13 mouse cellular contexts compared by ENCODE assay signal in the genomic region with DNA sequence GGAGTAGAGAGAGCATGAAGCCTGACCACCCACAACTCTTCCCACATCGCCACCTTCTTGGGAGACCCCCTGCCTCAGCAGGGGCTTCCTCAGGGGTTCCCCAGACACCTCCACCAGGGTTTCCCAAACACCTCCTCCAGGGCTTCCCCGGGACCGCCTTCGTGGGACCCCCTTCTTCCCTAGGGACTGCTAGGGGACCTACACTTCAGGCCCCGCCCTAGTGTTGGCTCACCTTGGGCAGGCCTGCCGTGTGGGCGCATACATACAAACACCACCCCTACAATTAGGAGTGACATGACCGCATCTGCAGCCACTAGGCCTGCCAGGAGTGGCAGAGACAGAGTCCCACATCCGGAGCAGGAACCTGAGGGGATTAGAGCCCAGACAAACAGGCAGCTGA. TPM values are rescaled to one million over a fixed set of nuclear protein-coding genes. Genes with fewer than 3 reads are reported as not detected.
DNase-seq lines count a peak whose midpoint lies in the region; ATAC-seq lines count a peak whose summit lies in the region.
"Had no signal": no experiment of that assay in that cellular context is flagged by ENCODE, and none has a peak within 500 bp of the region (broad histone marks: within the 10 kb centered on the region; RNA-seq: fewer than 3 reads in every experiment).

No protein-coding gene starts in this region.

- peak; percentile 29 for ATAC-seq in inflammation-experienced regulatory T-cells, adult 6 months
- no peak for ATAC-seq in heart, embryonic 11.5 days (replicated peaks; ENCODE audit: insufficient number of reproducible peaks, low FRiP score, low TSS enrichment)

- H3K4me2 ChIP-seq in heart, embryonic 11.5 days, result no peak overlapping the region

- no peak overlapping the region for H3K4me3 ChIP-seq in heart, embryonic 11.5 days (ENCODE audit: low read depth, low read length)

- DNase-seq in lung, postnatal 36 days, result peak; percentile 34
- DNase-seq in lung, postnatal 10 days, result no peak
- DNase-seq in natural killer cell, adult 2 months (ENCODE audit: low spot score in 2 of 2), result peak; percentile 65 to 69
- no peak for DNase-seq in ovary, postnatal 14 days (ENCODE audit: low spot score)
- no peak for DNase-seq in urinary bladder, adult 2 months (ENCODE audit: low spot score)
- DNase-seq in lung, postnatal 25 days (ENCODE audit: low spot score), result no peak
- DNase-seq: gastrocnemius, postnatal 14 days; heart, postnatal 14 days; kidney, adult 8-10 months; lung, postnatal 14 days had no signal

- WGBS in heart, embryonic 11.5 days (ENCODE audit: insufficient replicate concordance), result 72% methylated on average over 9 of the region's 9 CpGs

- no peak overlapping the region for H3K27ac ChIP-seq in heart, embryonic 11.5 days (ENCODE audit: low read depth, low read length)

- peaks cover 7% of the 10 kb centered on the region; the same call in 1 of the 2 replicates for H3K27me3 ChIP-seq in heart, embryonic 11.5 days (ENCODE audit: control insufficient read depth, insufficient read depth, low read length)

- H3K9ac ChIP-seq in heart, embryonic 11.5 days (ENCODE audit: low read depth, low read length), result no peak overlapping the region

- no peaks in the 10 kb centered on the region for H3K9me3 ChIP-seq in heart, embryonic 11.5 days (replicated peaks; ENCODE audit: control insufficient read depth, low read length)

- no peaks in the 10 kb centered on the region; the same call in 1 of the 2 replicates for H3K4me1 ChIP-seq in heart, embryonic 11.5 days (ENCODE audit: control insufficient read depth, insufficient read depth, low read length)

- no peaks in the 10 kb centered on the region for H3K36me3 ChIP-seq in heart, embryonic 11.5 days (ENCODE audit: control insufficient read depth, insufficient read depth, low read length)

RNA-seq across cellular contexts. Expression of a gene that starts 1.8 kb away (rescaled TPM):
- 100 to 1,000 TPM; 484 to 574 (median 552) TPM for polyA plus RNA-seq in inflammation-experienced regulatory T-cells, adult 6 months (2017; shearing (Covaris generic))
- polyA plus RNA-seq in urinary bladder, adult 2 months (2012; rRNA removed), result 3.3 and 3.8 TPM in 2 replicates
- 0.53 and 0.99 TPM in 2 replicates for polyA plus RNA-seq in heart, embryonic 11.5 days (2014; fragmentation: Nextera tagmentation; extraction: Ambion mirVana)
- polyA plus RNA-seq: C2C12 had no signal

RNA-seq across cellular contexts. Expression of a gene that starts 3.7 kb away (rescaled TPM):
- polyA plus RNA-seq in inflammation-experienced regulatory T-cells, adult 6 months (2017; shearing (Covaris generic)), result 10 to 100 TPM; 37.3 to 50.8 (median 41.1) TPM
- polyA plus RNA-seq in urinary bladder, adult 2 months (2012; rRNA removed), result 1.8 and 2.0 TPM in 2 replicates
- 1.0 and 1.4 TPM in 2 replicates for polyA plus RNA-seq in heart, embryonic 11.5 days (2014; fragmentation: Nextera tagmentation; extraction: Ambion mirVana)

RNA-seq across cellular contexts. Expression of a gene that starts 4.3 kb away (rescaled TPM):
- 10 to 100 TPM in 1 of 3 experiments, 1 to 10 TPM in 1, under 1 TPM in 1; 0.79 to 15.0 (median 2.2) TPM for polyA plus RNA-seq in inflammation-experienced regulatory T-cells, adult 6 months (2017; shearing (Covaris generic))
- 85.1 and 117 TPM in 2 replicates for polyA plus RNA-seq in urinary bladder, adult 2 months (2012; rRNA removed)
- 8.9 and 9.2 TPM in 2 replicates for polyA plus RNA-seq in heart, embryonic 11.5 days (2014; fragmentation: Nextera tagmentation; extraction: Ambion mirVana)
- polyA plus RNA-seq: C2C12 had no signal

RNA-seq across cellular contexts. Expression of a gene that starts 27.5 kb away (rescaled TPM):
- 1 to 10 TPM; 6.0 to 7.4 (median 6.0) TPM for polyA plus RNA-seq in inflammation-experienced regulatory T-cells, adult 6 months (2017; shearing (Covaris generic))
- polyA plus RNA-seq in urinary bladder, adult 2 months (2012; rRNA removed), result 4.2 and 4.5 TPM in 2 replicates
- 34.9 and 37.8 TPM in 2 replicates for polyA plus RNA-seq in heart, embryonic 11.5 days (2014; fragmentation: Nextera tagmentation; extraction: Ambion mirVana)

RNA-seq across cellular contexts. Expression of a gene that starts 39.6 kb away (rescaled TPM):
- not detected for polyA plus RNA-seq in inflammation-experienced regulatory T-cells, adult 6 months (2017; shearing (Covaris generic))
- polyA plus RNA-seq in urinary bladder, adult 2 months (2012; rRNA removed), result not detected in 2 replicates
- polyA plus RNA-seq in heart, embryonic 11.5 days (2014; fragmentation: Nextera tagmentation; extraction: Ambion mirVana), result 1.5 and 3.7 TPM in 2 replicates
- polyA plus RNA-seq: C2C12 had no signal

Comparison
In these comparisons a context has a peak if more than half of its experiments do, and no peak if none do; other contexts are left out.
1. DNase-seq: peak in lung, postnatal 36 days (single experiment) and natural killer cell, adult 2 months (2 of 2); none in lung, postnatal 10 days (single experiment), ovary, postnatal 14 days (single experiment), urinary bladder, adult 2 months (single experiment) and lung, postnatal 25 days (single experiment).
2. RNA of a gene that starts 1.8 kb away (polyA plus RNA-seq): 484 to 574 TPM in inflammation-experienced regulatory T-cells, adult 6 months; 3.3 to 3.8 TPM in urinary bladder, adult 2 months and 0.53 to 0.99 TPM in heart, embryonic 11.5 days; every median in the first group is over 100 times any median in the second.
3. RNA of a gene that starts 3.7 kb away (polyA plus RNA-seq): 37.3 to 50.8 TPM in inflammation-experienced regulatory T-cells, adult 6 months; 1.8 to 2.0 TPM in urinary bladder, adult 2 months and 1.0 to 1.4 TPM in heart, embryonic 11.5 days; every median in the first group is over 10 times any median in the second.